21 mouse cellular contexts compared by ENCODE assay signal in the genomic region with DNA sequence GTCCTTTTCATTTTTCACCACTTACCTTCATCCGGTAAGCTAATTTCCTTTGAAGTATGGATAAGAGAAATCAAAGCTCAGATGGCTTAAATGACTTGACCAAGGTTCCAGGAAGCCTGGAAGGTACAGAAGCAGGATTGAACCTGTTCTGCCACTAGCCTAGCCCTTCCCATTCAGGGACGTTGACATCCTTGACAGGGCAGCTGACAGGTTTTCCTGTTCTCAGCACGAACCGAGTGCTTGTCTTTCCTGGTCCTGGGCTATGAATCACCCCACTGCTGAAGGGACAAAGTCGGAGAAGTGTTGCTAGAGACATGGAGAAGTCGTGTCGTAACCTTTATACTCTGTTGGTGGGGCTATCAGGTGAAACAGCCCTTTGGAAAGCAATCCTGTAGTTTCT.
"Had no signal": no experiment of that assay in that cellular context is flagged by ENCODE, and none has a peak within 500 bp of the region (broad histone marks: within the 10 kb centered on the region; RNA-seq: fewer than 3 reads in every experiment).

No protein-coding gene starts in this region.

- H3K4me3 ChIP-seq: layer of hippocampus, adult 2 months; limb, embryonic 13.5 days; liver, embryonic 12.5 days; liver, embryonic 15.5 days; lung, embryonic 15.5 days; megakaryocyte, embryonic 14.5 days; midbrain, embryonic 10.5 days; neural tube, embryonic 12.5 days; neural tube, embryonic 15.5 days had no signal

- H3K27me3 ChIP-seq: liver, embryonic 12.5 days; liver, embryonic 15.5 days; lung, embryonic 15.5 days; megakaryocyte, embryonic 14.5 days; neural tube, embryonic 12.5 days; neural tube, embryonic 15.5 days had no signal

- H3K36me3 ChIP-seq: limb, embryonic 13.5 days; liver, embryonic 12.5 days; liver, embryonic 15.5 days; lung, embryonic 15.5 days; midbrain, embryonic 10.5 days; neural tube, embryonic 12.5 days; neural tube, embryonic 15.5 days had no signal

- DNase-seq: kidney, adult 2 months; kidney, postnatal 25 days; left cerebral cortex, postnatal 4 days; liver; lung, adult 18-20 months; lung, postnatal 14 days; midbrain, embryonic 14.5 days; retina, postnatal 1 day; right cerebral cortex, postnatal 25 days; spleen, adult 18-20 months; thymus, postnatal 25 days had no signal

- H3K9me3 ChIP-seq: limb, embryonic 13.5 days; liver, embryonic 12.5 days; liver, embryonic 15.5 days; lung, embryonic 15.5 days; midbrain, embryonic 10.5 days; neural tube, embryonic 12.5 days; neural tube, embryonic 15.5 days had no signal

- H3K27ac ChIP-seq: kidney, postnatal 0 days; layer of hippocampus, adult 2 months; limb, embryonic 13.5 days; liver, embryonic 12.5 days; liver, embryonic 15.5 days; lung, embryonic 15.5 days; midbrain, embryonic 10.5 days; neural tube, embryonic 12.5 days; neural tube, embryonic 15.5 days had no signal

- H3K4me1 ChIP-seq: liver, embryonic 15.5 days; lung, embryonic 15.5 days; megakaryocyte, embryonic 14.5 days; neural tube, embryonic 12.5 days; neural tube, embryonic 15.5 days had no signal

- H3K9ac ChIP-seq: limb, embryonic 13.5 days; liver, embryonic 12.5 days; liver, embryonic 15.5 days; lung, embryonic 15.5 days; neural tube, embryonic 12.5 days; neural tube, embryonic 15.5 days had no signal

- H3K4me2 ChIP-seq: limb, embryonic 13.5 days; liver, embryonic 12.5 days; liver, embryonic 15.5 days; lung, embryonic 15.5 days; neural tube, embryonic 12.5 days; neural tube, embryonic 15.5 days had no signal
